Mouse (Mus musculus) forebrain, embryonic 14.5 days (tissue): Measurements from ENCODE around the gene Hmg20a. TPM values are rescaled to one million over a fixed set of nuclear protein-coding genes. Genes with fewer than 3 reads are reported as not detected.

ENCODE experiments used
- ATAC-seq: fragments of 200-750 bp; cut with Nextera tagmentation; 2 replicates; pipeline ENCODE4 v1.8.0; 2017; ENCODE audit warnings: mild to moderate bottlenecking, moderate library complexity
- DNase-seq: peaks from one replicate; pipeline ENCODE4 v3.0.0-alpha.2; 2015; ENCODE audit warnings: low spot score
- H3K27ac ChIP-seq: fragments of 300-500 bp; sonication (generic); 2 replicates; pipeline ENCODE4 v1.5.1; 2014; ENCODE audit warnings: low read depth, mild to moderate bottlenecking, control low read depth, low read length, moderate library complexity
- H3K27me3 ChIP-seq: fragments of 300-500 bp; sonication (generic); replicated peaks from 2 replicates; pipeline ENCODE4 v1.6.1; 2014; ENCODE audit warnings: low read length, control low read depth, mixed read lengths; ENCODE audit not compliant: control insufficient read depth, insufficient read depth
- H3K36me3 ChIP-seq: fragments of 300-500 bp; sonication (generic); 2 replicates; pipeline ENCODE4 v1.6.1; 2014; ENCODE audit warnings: low read length, control low read depth; ENCODE audit not compliant: control insufficient read depth, insufficient read depth
- H3K4me1 ChIP-seq: fragments of 300-500 bp; sonication (generic); 2 replicates; pipeline ENCODE4 v1.6.1; 2014; ENCODE audit warnings: antibody characterized with exemption, low read length, control low read depth; ENCODE audit not compliant: control insufficient read depth, insufficient read depth
- H3K4me2 ChIP-seq: fragments of 300-500 bp; sonication (generic); 2 replicates; pipeline ENCODE4 v1.6.1; 2014; ENCODE audit warnings: mild to moderate bottlenecking, control low read depth, low read length
- H3K4me3 ChIP-seq: fragments of 300-500 bp; sonication (generic); 2 replicates; pipeline ENCODE4 v1.5.1; 2014; ENCODE audit warnings: low read depth, low read length, control low read depth
- H3K9ac ChIP-seq: fragments of 300-500 bp; sonication (generic); 2 replicates; pipeline ENCODE4 v1.6.1; 2014; ENCODE audit warnings: mild to moderate bottlenecking, low read length, control low read depth, moderate library complexity
- H3K9me3 ChIP-seq: fragments of 300-500 bp; sonication (generic); replicated peaks from 2 replicates; pipeline ENCODE4 v1.6.1; 2016; ENCODE audit warnings: low read length, control low read depth, mixed read lengths; ENCODE audit not compliant: control insufficient read depth
- WGBS: fragments of 180-500 bp; shearing (Covaris S2); extraction: QIAGEN DNeasy Blood & Tissue Kit; methylation state at CpG from one replicate; pipeline ENCODE4 v1.1.7; 2014; 5-methylcytosine and 5-hydroxymethylcytosine counted together
- polyA plus RNA-seq: library from polyadenylated mRNA; unstranded; fragments of >200 nt; fragmentation: Nextera tagmentation; extraction: Ambion mirVana; gene quantifications from 2 replicates; pipeline ENCODE4 v1.2.1, GENCODE M21; 2014

Gene Hmg20a
- polyA plus RNA-seq, 1 experiment from 2014 or later = 65.7 TPM

- no peak overlapping the region for H3K27ac ChIP-seq
- no peak overlapping the region for H3K4me2 ChIP-seq
- H3K9ac ChIP-seq = no peak overlapping the region
- no peaks in the 10 kb centered on the region for H3K4me1 ChIP-seq
- no peaks in the 10 kb centered on the region for H3K9me3 ChIP-seq
- no peaks in the 10 kb centered on the region for H3K27me3 ChIP-seq
- no peak overlapping the region for H3K4me3 ChIP-seq
- DNase-seq = no peak
- H3K36me3 ChIP-seq = no peaks in the 10 kb centered on the region
- WGBS = 50% methylated on average over 4 of the region's 4 CpGs
- ATAC-seq = no peak
These were observed 98.4 kb downstream of the Hmg20a start for GRCm38 (mm10) chr9:56516692-56517263.

DNA sequence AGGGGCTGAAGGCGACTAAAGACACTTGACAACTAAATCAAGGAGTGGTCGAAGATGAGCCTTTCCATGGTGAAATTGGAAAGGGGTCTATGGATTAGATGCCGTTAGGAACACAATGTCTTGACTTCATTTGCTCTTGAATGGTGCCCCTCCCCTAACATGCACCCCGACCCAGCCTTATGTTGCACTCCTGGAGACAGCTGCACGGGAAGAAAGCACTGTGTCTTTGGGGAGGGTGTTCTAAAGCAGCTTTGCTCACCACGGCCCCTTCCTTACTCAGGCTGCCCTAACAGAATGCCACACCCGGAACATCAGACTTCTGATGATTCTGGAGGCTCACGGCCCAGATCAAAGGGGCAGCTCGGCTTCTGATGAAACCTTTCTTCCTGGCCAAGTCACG lies 103.9 kb downstream of the Hmg20a start:
- Histone ChIP-seq H3K9ac (no peak overlapping the region), H3K27me3 (no peaks in the 10 kb centered on the region), H3K4me2 (no peak overlapping the region), H3K36me3 (no peaks in the 10 kb centered on the region), H3K4me1 (no peaks in the 10 kb centered on the region), H3K4me3 (no peak overlapping the region), H3K27ac (no peak overlapping the region), H3K9me3 (no peaks in the 10 kb centered on the region)
- DNase-seq = no peak
- no peak for ATAC-seq
- 66% methylated on average over 10 of the region's 10 CpGs for WGBS

GRCm38 (mm10) chr9:56527951-56528350 lies 109.5 kb downstream of the Hmg20a start:
- H3K4me3 ChIP-seq = no peak overlapping the region
- H3K9ac ChIP-seq = no peak overlapping the region
- 11% methylated on average over 4 of the region's 4 CpGs for WGBS
- ATAC-seq (no peak), DNase-seq (no peak)
- H3K27ac ChIP-seq = no peak overlapping the region
- no peaks in the 10 kb centered on the region for H3K36me3 ChIP-seq
- H3K9me3 ChIP-seq = no peaks in the 10 kb centered on the region
- no peaks in the 10 kb centered on the region for H3K4me1 ChIP-seq
- no peak overlapping the region for H3K4me2 ChIP-seq
- no peaks in the 10 kb centered on the region for H3K27me3 ChIP-seq

- Histone ChIP-seq H3K27ac (no peak overlapping the region), H3K9me3 (no peaks in the 10 kb centered on the region)
- no peak for ATAC-seq
These were observed 113.6 kb downstream of the Hmg20a start for GRCm38 (mm10) chr9:56531991-56532390.

DNA sequence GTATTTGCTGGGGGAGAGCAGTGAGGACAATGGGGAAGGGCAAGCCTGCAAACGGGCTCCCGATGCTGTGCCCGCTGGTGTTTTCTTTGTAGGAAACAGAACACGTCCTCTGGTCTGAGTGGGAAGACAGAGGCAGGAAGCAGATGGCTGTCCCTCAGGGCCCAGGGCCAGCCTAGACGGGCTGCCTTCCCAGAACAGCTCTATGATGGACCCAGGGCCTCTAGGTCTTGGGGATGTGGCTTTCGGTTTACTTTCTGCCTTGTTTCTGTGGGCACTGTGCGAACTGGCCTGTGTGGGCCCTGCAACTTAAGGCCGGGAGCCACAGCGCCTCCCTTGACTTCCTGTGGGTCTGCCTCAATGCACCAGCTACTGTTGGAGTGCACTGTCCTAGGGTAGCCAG lies 115.5 kb downstream of the Hmg20a start:
- DNase-seq = no peak

More at GRCm38 (mm10) chr9:56531991-56532390, 113.6 kb downstream of the Hmg20a start:
- DNase-seq = no peak
- H3K27me3 ChIP-seq = no peaks in the 10 kb centered on the region
- no peaks in the 10 kb centered on the region for H3K36me3 ChIP-seq
- H3K4me1 ChIP-seq = no peaks in the 10 kb centered on the region
- no peak overlapping the region for H3K4me3 ChIP-seq
- H3K9ac ChIP-seq = no peak overlapping the region
- no peak overlapping the region for H3K4me2 ChIP-seq

DNA sequence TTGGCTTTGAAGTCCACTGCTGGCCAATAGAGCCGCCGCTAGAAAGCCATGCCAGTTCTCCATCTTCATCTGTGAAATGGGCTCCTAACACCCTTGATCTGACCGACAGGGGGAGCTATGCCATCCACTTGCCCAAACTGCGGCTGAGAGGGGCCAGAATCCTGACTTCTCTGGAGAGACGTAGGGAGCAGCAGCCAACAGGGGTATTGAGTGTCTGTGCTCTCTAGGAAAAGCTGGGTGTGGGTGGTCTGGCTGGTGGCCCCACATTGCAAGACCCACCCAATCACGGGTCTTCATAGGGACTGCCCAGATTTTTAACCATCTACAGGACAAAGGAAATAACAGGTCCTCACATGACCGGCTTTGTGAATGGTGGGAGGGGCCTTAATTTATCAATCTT lies 116.3 kb downstream of the Hmg20a start:
- Histone ChIP-seq H3K4me3 (no peak overlapping the region), H3K4me2 (no peak overlapping the region), H3K9ac (no peak overlapping the region), H3K27me3 (no peaks in the 10 kb centered on the region), H3K9me3 (no peaks in the 10 kb centered on the region), H3K4me1 (no peaks in the 10 kb centered on the region), H3K36me3 (no peaks in the 10 kb centered on the region), H3K27ac (no peak overlapping the region)
- DNase-seq (peak; percentile 18), ATAC-seq (no peak)
- WGBS = 46% methylated on average over 7 of the region's 7 CpGs

More for the DNA sequence above, 115.5 kb downstream of the Hmg20a start:
- 64% methylated on average over 9 of the region's 9 CpGs for WGBS
- Histone ChIP-seq H3K27me3 (no peaks in the 10 kb centered on the region), H3K4me3 (no peak overlapping the region), H3K9ac (no peak overlapping the region), H3K4me1 (no peaks in the 10 kb centered on the region), H3K4me2 (no peak overlapping the region), H3K9me3 (no peaks in the 10 kb centered on the region), H3K27ac (no peak overlapping the region), H3K36me3 (no peaks in the 10 kb centered on the region)
- no peak for ATAC-seq

DNA sequence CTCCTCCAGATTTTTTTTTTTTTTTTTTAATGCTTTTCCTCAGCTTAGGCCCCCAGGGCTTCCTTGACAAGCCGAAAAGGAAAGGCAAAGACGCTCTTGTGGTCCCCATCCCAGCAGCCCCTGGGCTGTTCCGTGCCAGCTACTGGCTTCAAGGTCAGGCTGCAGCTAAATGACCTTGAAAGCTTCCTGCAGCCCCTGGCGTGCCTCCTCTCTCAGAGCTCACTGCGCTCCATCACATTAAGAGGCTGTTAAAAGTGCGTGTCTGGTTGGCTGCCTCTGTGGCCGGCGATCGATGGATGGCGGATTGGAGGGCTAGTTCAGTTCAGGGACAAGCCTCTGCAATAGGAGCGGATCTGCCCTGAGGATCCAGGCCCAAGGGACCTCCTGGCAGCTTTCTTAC lies 117.0 kb downstream of the Hmg20a start:
- Histone ChIP-seq H3K4me2 (peak overlapping the region; percentile 8; the same call in 1 of the 2 replicates), H3K4me3 (no peak overlapping the region), H3K27me3 (no peaks in the 10 kb centered on the region), H3K27ac (no peak overlapping the region), H3K36me3 (no peaks in the 10 kb centered on the region), H3K4me1 (no peaks in the 10 kb centered on the region), H3K9ac (peak overlapping the region; percentile 10), H3K9me3 (no peaks in the 10 kb centered on the region)
- peak; percentile 26 for DNase-seq
- 27% methylated on average over 11 of the region's 11 CpGs for WGBS
- no peak for ATAC-seq

GRCm38 (mm10) chr9:56540051-56540450 lies 121.6 kb downstream of the Hmg20a start:
- Histone ChIP-seq H3K27me3 (no peaks in the 10 kb centered on the region), H3K27ac (no peak overlapping the region), H3K4me1 (no peaks in the 10 kb centered on the region), H3K9ac (no peak overlapping the region), H3K4me2 (no peak overlapping the region), H3K9me3 (no peaks in the 10 kb centered on the region), H3K36me3 (no peaks in the 10 kb centered on the region), H3K4me3 (no peak overlapping the region)
- ATAC-seq = no peak
- WGBS = 82% methylated on average over 12 of the region's 12 CpGs
- DNase-seq = no peak

DNA sequence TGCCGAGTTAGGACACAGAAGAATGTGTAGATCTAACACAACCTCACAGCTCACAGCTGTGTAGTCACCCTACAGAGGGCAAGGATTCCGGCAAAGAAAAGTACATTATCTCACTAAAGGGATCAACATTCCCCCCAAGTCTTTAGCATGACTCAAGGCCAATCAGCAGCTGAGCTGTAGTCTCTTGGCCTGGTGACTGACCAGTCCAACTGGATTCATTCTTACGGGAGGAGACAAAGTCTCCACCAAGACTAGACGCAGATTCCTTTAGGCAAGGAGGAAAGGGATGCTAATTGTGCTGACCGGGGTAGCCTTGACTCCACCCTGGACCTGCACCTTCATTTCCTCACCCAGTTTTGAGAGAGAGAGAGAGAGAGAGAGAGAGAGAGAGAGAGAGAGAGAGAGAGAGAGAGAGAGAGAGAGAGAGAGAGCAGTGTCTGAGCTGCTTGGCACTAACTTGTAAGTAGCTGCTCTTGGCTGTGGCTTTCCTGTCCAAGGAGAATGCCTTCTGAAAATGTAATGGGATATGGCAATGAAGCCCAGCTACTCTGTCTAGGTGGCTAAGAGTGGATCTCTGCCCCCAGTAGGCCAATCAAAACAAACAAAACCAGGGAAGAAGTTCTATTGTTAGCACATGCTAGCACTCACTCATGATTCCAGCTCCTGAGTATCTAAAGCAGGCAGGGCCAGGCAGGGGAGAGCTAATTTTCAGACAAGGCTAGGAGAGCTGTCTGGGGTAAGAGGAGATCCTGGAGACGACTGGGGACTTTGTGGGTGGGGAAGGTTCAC lies 126.5 kb downstream of the Hmg20a start:
- Histone ChIP-seq H3K4me2 (no peak overlapping the region), H3K9me3 (no peaks in the 10 kb centered on the region), H3K4me1 (no peaks in the 10 kb centered on the region), H3K27me3 (no peaks in the 10 kb centered on the region), H3K4me3 (no peak overlapping the region), H3K9ac (no peak overlapping the region), H3K36me3 (no peaks in the 10 kb centered on the region), H3K27ac (no peak overlapping the region)
- ATAC-seq (no peak), DNase-seq (no peak)
- 75% methylated on average over 6 of the region's 6 CpGs for WGBS
